Mouse (Mus musculus): ENCODE measurements around the gene Cbln1. TPM values are rescaled to one million over a fixed set of nuclear protein-coding genes. Genes with fewer than 3 reads are reported as not detected.

Cbln1 gene
- polyA plus RNA-seq, 1 experiment from 2014 or later, result 7.0 TPM

DNA sequence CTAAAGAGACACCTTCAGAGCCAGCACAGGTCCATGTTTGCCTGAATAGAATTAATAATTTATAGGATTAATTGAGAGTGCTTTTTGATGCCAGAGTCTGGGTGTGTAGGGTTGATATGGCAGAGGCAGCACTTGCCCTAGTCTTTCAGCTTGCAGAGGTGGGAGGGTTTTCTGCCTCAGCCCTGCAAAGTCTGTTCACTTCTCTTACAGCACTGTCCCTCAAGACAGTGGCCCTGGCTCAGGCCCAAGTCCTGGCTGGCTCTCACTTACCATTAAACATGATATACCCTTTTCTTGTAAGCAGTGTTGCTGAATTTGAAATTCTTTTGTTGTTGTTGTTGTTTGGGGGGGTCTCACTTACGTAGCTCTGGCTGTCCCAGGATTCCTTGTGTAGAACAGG is 9.0 kb upstream of the Cbln1 start:
- 79% methylated on average over 1 of the region's 1 CpGs for WGBS
- no peaks in the 10 kb centered on the region for H3K36me3 ChIP-seq (ENCODE audit: poor library complexity, severe bottlenecking)
- ATAC-seq, result no peak
- no peak overlapping the region for H3K27ac ChIP-seq
- no peaks in the 10 kb centered on the region for H3K4me1 ChIP-seq
- no peak overlapping the region for H3K4me3 ChIP-seq
- H3K27me3 ChIP-seq, result no peaks in the 10 kb centered on the region; the same call in 1 of the 2 replicates
- H3K4me2 ChIP-seq, result no peak overlapping the region
- no peak overlapping the region for H3K9ac ChIP-seq
- H3K9me3 ChIP-seq (replicated peaks), result no peaks in the 10 kb centered on the region

DNA sequence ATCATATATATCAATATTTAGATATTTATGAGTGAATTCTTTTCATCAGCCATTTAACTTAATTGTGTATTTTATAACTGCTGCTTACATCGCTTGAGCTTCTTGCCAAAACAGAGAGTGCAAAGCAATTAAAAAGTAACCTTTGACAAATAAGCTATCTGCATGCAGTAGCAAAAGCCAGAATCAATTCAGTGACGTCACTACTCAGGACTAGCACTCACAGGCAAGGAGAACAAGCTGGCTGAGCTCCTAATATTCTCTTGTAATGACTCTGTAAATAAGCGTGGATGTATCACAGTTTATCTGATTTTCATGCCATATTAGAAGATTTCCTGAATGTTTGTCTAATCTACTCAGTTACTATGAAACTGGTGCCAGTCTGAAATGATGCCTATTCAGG is 5.8 kb upstream of the Cbln1 start:
- no peak overlapping the region for H3K27ac ChIP-seq
- H3K9ac ChIP-seq, result no peak overlapping the region
- H3K9me3 ChIP-seq (replicated peaks), result no peaks in the 10 kb centered on the region
- no peak overlapping the region for H3K4me3 ChIP-seq
- H3K4me1 ChIP-seq, result peaks cover 3% of the 10 kb centered on the region
- 65% methylated on average over 3 of the region's 3 CpGs for WGBS
- ATAC-seq, result no peak
- peaks cover 23% of the 10 kb centered on the region for H3K27me3 ChIP-seq
- no peak overlapping the region for H3K4me2 ChIP-seq
- H3K36me3 ChIP-seq (ENCODE audit: poor library complexity, severe bottlenecking), result no peaks in the 10 kb centered on the region

DNA sequence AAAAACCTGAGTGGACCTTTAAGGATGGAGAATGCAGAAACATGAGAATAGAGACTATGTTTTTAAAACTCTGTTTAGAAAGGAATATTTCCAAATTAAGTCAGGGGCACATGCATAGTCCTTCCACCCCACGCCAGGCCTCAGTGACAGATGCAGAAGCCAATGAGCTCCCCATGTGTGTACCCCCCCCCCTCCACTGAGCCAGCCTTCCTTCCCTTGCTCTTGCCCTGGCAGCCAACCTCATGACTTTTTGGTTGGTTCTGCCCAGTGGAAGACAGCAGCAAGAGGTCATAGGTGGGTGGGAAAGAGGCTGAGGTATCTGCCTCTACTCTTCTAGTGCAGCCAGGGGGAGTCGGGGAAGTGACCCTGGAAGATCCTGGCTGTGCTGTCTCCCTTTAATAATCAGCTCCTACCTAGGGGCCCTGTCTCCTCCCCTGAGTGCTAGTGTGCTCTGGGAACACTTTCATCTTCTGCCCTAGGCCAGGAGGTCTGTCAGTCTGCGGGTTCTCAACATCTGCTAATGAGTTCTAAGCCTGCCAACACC is 4.8 kb upstream of the Cbln1 start:
- WGBS, result 78% methylated on average over 3 of the region's 3 CpGs
- no peak overlapping the region for H3K9ac ChIP-seq
- no peak overlapping the region for H3K4me2 ChIP-seq
- H3K27me3 ChIP-seq, result peaks cover 29% of the 10 kb centered on the region
- peaks cover 7% of the 10 kb centered on the region for H3K4me1 ChIP-seq
- no peak for ATAC-seq
- H3K36me3 ChIP-seq (ENCODE audit: poor library complexity, severe bottlenecking), result no peaks in the 10 kb centered on the region
- no peaks in the 10 kb centered on the region for H3K9me3 ChIP-seq (replicated peaks)
- no peak overlapping the region for H3K4me3 ChIP-seq
- no peak overlapping the region for H3K27ac ChIP-seq

DNA sequence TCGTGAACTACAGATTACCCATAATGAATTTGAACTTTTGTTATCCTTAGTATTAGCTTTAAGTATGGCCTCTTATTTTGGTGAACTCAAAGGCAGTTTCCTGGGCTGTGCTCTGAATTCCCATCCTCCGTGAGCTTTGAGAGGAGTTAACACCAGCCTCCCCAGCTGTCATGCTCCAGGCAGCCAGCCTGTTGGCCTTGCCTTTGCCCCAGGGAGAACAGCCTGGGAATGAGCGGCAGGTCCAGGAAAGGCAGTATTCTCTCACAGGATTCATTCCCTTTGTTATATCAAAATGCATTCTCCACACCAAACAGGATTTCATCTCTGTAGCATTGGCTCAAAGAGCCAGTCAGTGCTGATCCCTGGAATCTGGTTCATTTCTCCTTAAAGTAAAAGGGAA is 3.1 kb upstream of the Cbln1 start:
- Histone ChIP-seq H3K4me3 (no peak overlapping the region), H3K4me2 (no peak overlapping the region), H3K4me1 (peaks cover 23% of the 10 kb centered on the region), H3K9ac (no peak overlapping the region), H3K9me3 (replicated peaks) (no peaks in the 10 kb centered on the region), H3K27me3 (peaks cover 45% of the 10 kb centered on the region), H3K36me3 (ENCODE audit: poor library complexity, severe bottlenecking) (no peaks in the 10 kb centered on the region), H3K27ac (no peak overlapping the region)
- WGBS, result 48% methylated on average over 3 of the region's 3 CpGs
- ATAC-seq, result no peak

DNA sequence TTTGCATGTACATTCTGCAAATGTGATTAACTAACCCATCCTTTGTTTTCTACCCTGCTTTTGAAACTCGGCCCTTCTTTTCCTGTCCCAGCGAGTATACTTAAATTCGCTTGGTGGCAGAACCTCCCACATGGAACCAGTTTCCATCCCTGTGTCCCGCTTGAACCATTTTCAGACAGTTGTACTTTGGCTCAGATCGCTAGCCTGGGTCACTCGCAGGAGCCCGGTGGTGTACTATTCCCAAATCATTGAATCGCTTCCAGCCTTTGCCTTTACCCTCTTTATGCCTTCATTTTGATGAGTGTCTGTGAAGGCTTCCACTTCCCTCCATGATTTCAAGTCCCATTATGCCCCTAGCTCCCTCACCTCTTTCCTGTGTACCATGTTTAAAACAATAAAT is 2.0 kb upstream of the Cbln1 start:
- Histone ChIP-seq H3K36me3 (ENCODE audit: poor library complexity, severe bottlenecking) (no peaks in the 10 kb centered on the region), H3K4me3 (0 out of 2 replicates have a peak overlapping the region, but pooled peaks have one; percentile 58), H3K4me2 (peak overlapping the region; percentile 95; the same call in 1 of the 2 replicates), H3K27ac (no peak overlapping the region), H3K9me3 (replicated peaks) (no peaks in the 10 kb centered on the region), H3K27me3 (peaks cover 57% of the 10 kb centered on the region), H3K4me1 (peaks cover 34% of the 10 kb centered on the region), H3K9ac (no peak overlapping the region)
- WGBS, result 58% methylated on average over 8 of the region's 8 CpGs
- ATAC-seq, result no peak

DNA sequence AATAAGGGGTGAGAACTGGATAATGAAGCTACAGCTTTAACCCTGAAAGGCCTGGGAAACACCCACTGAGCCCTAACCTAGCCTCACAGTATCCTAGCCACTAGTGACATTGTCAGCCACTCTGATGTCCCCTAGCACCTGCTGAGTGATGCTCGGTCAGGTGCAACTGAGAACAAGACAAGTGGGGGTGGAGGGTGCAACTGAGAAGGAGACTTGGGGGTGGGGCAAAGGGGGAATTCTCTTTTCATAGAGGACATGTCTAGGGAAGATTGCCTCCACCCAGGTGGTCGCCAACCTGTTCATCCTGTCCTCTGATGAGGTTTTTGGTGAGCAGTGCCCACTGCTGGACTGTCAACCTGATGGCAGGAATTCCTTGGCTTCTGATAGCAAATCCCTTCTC is 1.5 kb upstream of the Cbln1 start:
- Histone ChIP-seq H3K9me3 (replicated peaks) (no peaks in the 10 kb centered on the region), H3K27me3 (peaks cover 61% of the 10 kb centered on the region), H3K9ac (no peak overlapping the region), H3K27ac (no peak overlapping the region), H3K4me1 (peaks cover 38% of the 10 kb centered on the region), H3K4me2 (peak overlapping the region; percentile 95), H3K36me3 (ENCODE audit: poor library complexity, severe bottlenecking) (no peaks in the 10 kb centered on the region), H3K4me3 (peak overlapping the region; percentile 58)
- ATAC-seq, result no peak
- 16% methylated on average over 2 of the region's 2 CpGs for WGBS

DNA sequence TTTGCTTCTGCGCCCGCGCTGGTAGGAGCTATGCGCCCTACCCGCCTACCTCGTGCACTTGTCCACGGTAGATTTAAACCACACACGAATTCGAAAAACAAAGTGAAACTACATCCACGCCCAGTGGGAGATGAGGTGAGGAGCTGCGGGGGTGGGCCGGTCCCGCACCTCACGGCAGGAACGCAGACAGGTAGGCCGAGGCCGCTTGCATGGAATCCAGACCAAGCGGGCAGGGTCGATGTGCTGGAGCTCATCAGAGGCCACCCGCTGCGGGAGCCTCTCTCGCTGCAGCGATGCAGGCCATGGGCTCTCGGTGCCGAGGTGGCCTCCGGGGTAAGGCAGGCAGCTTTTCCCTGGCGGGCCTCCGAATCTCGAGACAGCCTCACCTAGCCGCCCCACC is 905 bp upstream of the Cbln1 start:
- H3K27ac ChIP-seq, result no peak overlapping the region
- ATAC-seq, result 0 out of 2 replicates have a peak, but pooled peaks have one; percentile 1
- H3K27me3 ChIP-seq, result peaks cover 66% of the 10 kb centered on the region

DNA sequence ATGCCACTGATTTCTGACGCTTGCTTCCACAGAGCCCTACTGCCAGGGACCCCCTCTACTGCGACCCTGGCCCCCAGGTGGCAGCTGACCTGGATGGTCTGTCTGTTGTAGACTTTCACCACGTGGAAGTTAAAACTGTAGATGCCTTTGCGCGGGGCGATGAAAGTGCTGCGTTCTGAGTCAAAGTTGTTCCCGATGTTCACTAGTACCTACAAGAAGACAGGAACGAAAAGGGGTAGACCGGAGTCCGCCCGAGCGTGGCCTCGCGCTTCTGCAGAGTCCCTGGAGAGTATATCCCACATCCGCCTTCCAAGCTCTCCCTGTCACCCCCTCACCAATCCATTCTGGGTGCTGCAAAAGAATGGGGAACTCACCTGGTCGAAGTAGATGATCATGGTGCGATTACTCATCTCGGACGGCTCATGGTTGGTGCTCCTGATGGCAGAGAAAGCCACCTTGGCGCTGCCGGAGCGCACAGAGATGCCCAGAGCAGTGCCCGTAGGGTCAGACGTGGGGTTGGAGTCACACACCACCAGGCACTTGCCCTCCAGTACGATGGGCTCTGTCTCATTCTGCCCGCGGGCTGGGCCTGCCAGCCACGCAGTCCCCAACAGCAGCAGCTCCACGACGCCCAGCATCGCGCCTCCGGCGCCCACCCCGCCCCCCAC is 672 bp downstream of the Cbln1 start:
- peak; percentile 61 for ATAC-seq
- peak overlapping the region; percentile 78 for H3K9ac ChIP-seq
- H3K36me3 ChIP-seq (ENCODE audit: poor library complexity, severe bottlenecking), result no peaks in the 10 kb centered on the region
- H3K4me1 ChIP-seq, result peaks cover 45% of the 10 kb centered on the region
- peak overlapping the region; percentile 63 for H3K27ac ChIP-seq
- peak overlapping the region; percentile 58 for H3K4me3 ChIP-seq
- H3K27me3 ChIP-seq, result peaks cover 81% of the 10 kb centered on the region
- H3K4me2 ChIP-seq, result peak overlapping the region; percentile 95
- 1% methylated on average over 34 of the region's 36 CpGs for WGBS
- no peaks in the 10 kb centered on the region for H3K9me3 ChIP-seq (replicated peaks)

More for the DNA sequence above, 905 bp upstream of the Cbln1 start:
- Histone ChIP-seq H3K4me2 (peak overlapping the region; percentile 95), H3K9ac (peak overlapping the region; percentile 66), H3K36me3 (ENCODE audit: poor library complexity, severe bottlenecking) (no peaks in the 10 kb centered on the region), H3K9me3 (replicated peaks) (no peaks in the 10 kb centered on the region), H3K4me3 (peak overlapping the region; percentile 58), H3K4me1 (peaks cover 44% of the 10 kb centered on the region)
- 2% methylated on average over 29 of the region's 30 CpGs for WGBS

DNA sequence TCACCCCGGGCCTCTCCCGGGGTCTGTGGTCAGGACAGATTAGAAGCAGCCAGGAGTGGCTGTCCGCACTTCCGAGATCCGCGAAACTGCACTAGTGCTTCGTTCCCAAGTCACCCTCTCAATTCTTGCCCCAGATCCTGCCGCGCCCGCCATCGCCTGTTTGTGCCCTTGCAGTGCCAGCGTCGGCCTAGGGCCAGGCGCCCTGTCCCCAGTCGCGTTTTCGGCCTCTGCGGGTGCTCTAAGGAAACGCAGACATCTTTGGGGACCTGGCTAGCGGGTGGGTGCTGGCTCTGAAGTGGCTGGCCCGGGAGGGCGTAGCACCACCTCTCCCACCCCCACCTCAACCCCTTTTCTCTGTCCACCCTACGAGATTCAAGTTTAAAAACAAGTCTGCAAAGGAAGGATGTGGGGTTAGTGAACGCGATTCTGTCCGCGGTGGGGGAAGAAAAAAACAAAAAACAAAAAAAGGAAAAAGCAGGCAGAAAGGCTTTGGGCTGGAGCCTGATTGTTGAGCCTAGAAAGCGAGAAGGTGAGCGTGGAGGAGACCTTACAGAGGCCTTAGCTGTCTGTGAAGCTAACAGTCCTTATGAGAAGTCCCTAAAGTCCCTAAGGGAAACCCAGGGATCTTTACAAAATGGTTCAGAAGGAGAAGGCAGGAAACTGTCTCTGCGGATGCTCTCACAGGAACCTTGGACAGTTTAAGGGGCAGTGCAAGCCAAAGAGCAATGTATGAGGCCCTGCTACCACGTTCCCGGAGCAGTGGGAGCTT is 1.4 kb downstream of the Cbln1 start:
- peaks cover 45% of the 10 kb centered on the region for H3K4me1 ChIP-seq

DNA sequence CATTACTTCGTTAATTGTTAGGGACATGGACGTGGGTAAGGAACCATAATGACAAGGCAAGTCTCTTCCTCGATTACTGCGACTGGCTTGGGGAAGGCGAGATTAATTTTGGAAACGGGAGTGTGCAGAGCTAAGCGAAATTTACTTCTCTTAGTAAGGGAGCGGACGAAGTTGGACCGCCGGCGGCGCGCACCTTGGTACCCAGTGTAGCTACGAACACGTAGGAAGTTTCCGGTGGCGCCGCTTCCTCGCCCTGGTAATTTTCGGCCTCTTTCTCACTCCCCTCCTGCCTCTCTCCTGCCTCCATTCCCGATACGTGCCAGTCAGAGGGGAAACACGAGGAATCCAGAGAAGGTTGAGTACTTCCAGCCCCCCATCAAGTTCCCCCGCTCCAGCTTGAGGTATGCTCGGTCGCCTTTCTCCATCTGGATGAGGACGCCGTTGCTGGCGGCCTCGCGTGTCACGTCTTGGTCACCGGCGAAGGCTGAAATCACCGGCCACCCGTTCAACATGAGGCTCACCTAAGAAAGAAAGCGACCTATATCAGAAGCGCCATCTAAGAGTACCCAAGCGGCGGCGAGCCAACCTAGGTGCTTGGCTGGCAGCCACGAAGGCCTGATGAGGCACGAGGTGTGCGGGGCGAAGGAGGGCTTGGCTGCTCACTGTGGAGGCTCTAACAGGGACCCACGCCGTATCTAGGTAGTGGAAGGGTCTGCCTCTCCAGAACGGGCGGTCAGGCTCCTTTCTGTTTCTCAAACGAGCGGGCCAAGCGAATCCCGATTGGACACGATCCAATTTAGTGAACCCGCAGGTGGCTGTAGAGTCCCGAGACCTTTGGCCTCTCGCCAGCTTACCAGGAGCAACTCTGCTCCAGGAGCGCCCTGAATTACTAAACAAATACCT is 2.2 kb downstream of the Cbln1 start:
- Histone ChIP-seq H3K36me3 (ENCODE audit: poor library complexity, severe bottlenecking) (no peaks in the 10 kb centered on the region), H3K4me3 (peak overlapping the region; percentile 58), H3K27ac (no peak overlapping the region), H3K27me3 (peaks cover 90% of the 10 kb centered on the region), H3K9me3 (replicated peaks) (no peaks in the 10 kb centered on the region), H3K4me1 (peaks cover 45% of the 10 kb centered on the region), H3K9ac (peak overlapping the region; percentile 78), H3K4me2 (peak overlapping the region; percentile 95)
- WGBS, result 1% methylated on average over 59 of the region's 59 CpGs
- no peak for ATAC-seq

More for the DNA sequence above, 1.4 kb downstream of the Cbln1 start:
- peak overlapping the region; percentile 78 for H3K9ac ChIP-seq
- no peak for ATAC-seq
- 2% methylated on average over 32 of the region's 32 CpGs for WGBS
- H3K36me3 ChIP-seq (ENCODE audit: poor library complexity, severe bottlenecking), result no peaks in the 10 kb centered on the region
- no peak overlapping the region for H3K27ac ChIP-seq
- peak overlapping the region; percentile 95 for H3K4me2 ChIP-seq
- peaks cover 89% of the 10 kb centered on the region for H3K27me3 ChIP-seq
- H3K4me3 ChIP-seq, result peak overlapping the region; percentile 58
- no peaks in the 10 kb centered on the region for H3K9me3 ChIP-seq (replicated peaks)

DNA sequence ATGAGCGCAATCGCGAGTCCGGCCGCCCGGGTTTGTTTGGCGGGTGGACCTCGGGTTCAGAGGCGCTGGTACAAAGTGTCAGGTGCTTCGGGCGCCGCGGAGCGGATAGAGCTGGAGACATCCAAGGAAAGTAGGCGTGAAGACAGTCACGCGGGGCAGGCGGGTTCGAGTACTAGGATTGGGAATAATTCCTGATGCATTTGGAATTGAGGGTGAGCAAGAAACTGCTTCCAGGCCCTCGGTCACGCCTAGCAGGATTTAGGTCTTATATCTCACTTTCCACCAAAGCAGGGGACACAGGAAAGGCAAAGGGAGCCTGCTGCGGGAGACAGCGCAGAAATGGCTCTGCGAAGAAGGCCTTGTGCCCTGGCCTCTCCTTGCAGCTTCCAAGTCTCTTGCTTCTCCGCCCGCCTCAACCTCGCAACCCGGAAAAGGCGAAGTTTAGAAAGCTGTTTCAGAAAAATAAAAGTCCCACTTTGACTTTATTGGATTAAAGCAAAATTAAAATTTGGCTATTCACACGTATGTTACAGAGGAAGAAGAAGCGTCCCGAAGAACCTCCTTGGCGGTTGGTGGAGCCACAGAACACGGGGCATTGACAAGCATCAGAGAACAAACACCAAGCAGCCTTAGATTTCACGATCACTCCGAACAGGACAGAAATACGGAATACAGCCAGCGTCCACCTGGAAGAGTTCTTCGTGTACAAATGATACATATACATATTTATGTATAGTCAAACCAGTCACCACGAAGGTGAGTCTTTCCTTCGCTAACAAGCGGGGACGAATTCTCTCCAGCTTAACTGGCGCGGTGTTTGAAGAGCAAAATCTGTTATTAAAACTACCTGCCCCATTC is 3.2 kb downstream of the Cbln1 start:
- Histone ChIP-seq H3K4me1 (peaks cover 45% of the 10 kb centered on the region), H3K4me2 (peak overlapping the region; percentile 95), H3K9me3 (replicated peaks) (no peaks in the 10 kb centered on the region), H3K27me3 (peaks cover 90% of the 10 kb centered on the region), H3K4me3 (peak overlapping the region; percentile 58), H3K36me3 (ENCODE audit: poor library complexity, severe bottlenecking) (no peaks in the 10 kb centered on the region), H3K9ac (no peak overlapping the region), H3K27ac (no peak overlapping the region)
- 3% methylated on average over 45 of the region's 45 CpGs for WGBS
- ATAC-seq, result no peak
